27 mouse cellular contexts compared by ENCODE assay signal in genomic region chr8:82983301-82983700, GRCm38 (mm10).
DNase-seq lines count a peak whose midpoint lies in the region; ATAC-seq and TF ChIP-seq lines count a peak whose summit lies in the region.
"Had no signal": no experiment of that assay in that cellular context is flagged by ENCODE, and none has a peak within 500 bp of the region (broad histone marks: within the 10 kb centered on the region; RNA-seq: fewer than 3 reads in every experiment).

No protein-coding gene starts in this region.

- peak overlapping the region; percentile 2; the same call in 1 of the 2 replicates for H3K27ac ChIP-seq in embryonic fibroblast, embryonic 13.5 days (ENCODE audit: insufficient read depth, low read length)
- H3K27ac ChIP-seq in lung, embryonic 16.5 days (ENCODE audit: low read length) = peak overlapping the region; percentile 71
- no peak overlapping the region for H3K27ac ChIP-seq in kidney, embryonic 14.5 days (ENCODE audit: low read depth, low read length)
- no peak overlapping the region for H3K27ac ChIP-seq in hindbrain, embryonic 14.5 days
- H3K27ac ChIP-seq in hindbrain, embryonic 11.5 days (ENCODE audit: low read depth, low read length) = no peak overlapping the region
- H3K27ac ChIP-seq: hindbrain, embryonic 15.5 days; limb, embryonic 10.5 days; limb, embryonic 15.5 days; liver, embryonic 15.5 days; midbrain, embryonic 15.5 days had no signal

- no peaks in the 10 kb centered on the region for H3K36me3 ChIP-seq in lung, embryonic 16.5 days (ENCODE audit: control insufficient read depth, insufficient read depth, low read length)
- no peaks in the 10 kb centered on the region for H3K36me3 ChIP-seq in kidney, embryonic 14.5 days (ENCODE audit: control insufficient read depth, insufficient read depth, low read length)
- H3K36me3 ChIP-seq in hindbrain, embryonic 14.5 days (replicated peaks; ENCODE audit: control insufficient read depth, insufficient read depth) = no peaks in the 10 kb centered on the region
- no peaks in the 10 kb centered on the region for H3K36me3 ChIP-seq in hindbrain, embryonic 11.5 days (ENCODE audit: control insufficient read depth, insufficient read depth, low read length)
- H3K36me3 ChIP-seq: hindbrain, embryonic 15.5 days; limb, embryonic 10.5 days; limb, embryonic 15.5 days; liver, embryonic 15.5 days; midbrain, embryonic 15.5 days had no signal

- H3K9me3 ChIP-seq in lung, embryonic 16.5 days (ENCODE audit: control insufficient read depth, low read length) = no peaks in the 10 kb centered on the region
- H3K9me3 ChIP-seq in kidney, embryonic 14.5 days (ENCODE audit: control insufficient read depth, low read length) = no peaks in the 10 kb centered on the region
- H3K9me3 ChIP-seq in hindbrain, embryonic 14.5 days (ENCODE audit: control insufficient read depth, low read length) = no peaks in the 10 kb centered on the region
- H3K9me3 ChIP-seq in hindbrain, embryonic 11.5 days (ENCODE audit: control insufficient read depth, low read length) = no peaks in the 10 kb centered on the region
- H3K9me3 ChIP-seq: hindbrain, embryonic 15.5 days; limb, embryonic 10.5 days; limb, embryonic 15.5 days; liver, embryonic 15.5 days; midbrain, embryonic 15.5 days had no signal

- H3K4me1 ChIP-seq in embryonic fibroblast, embryonic 13.5 days (ENCODE audit: control insufficient read depth, insufficient read depth, low read length) = peaks cover 12% of the 10 kb centered on the region
- H3K4me1 ChIP-seq in lung, embryonic 16.5 days (replicated peaks; ENCODE audit: control insufficient read depth, insufficient read depth, low read length) = peaks cover 17% of the 10 kb centered on the region
- H3K4me1 ChIP-seq in kidney, embryonic 14.5 days (ENCODE audit: control insufficient read depth, insufficient read depth, low read length) = no peaks in the 10 kb centered on the region
- no peaks in the 10 kb centered on the region for H3K4me1 ChIP-seq in hindbrain, embryonic 14.5 days (replicated peaks; ENCODE audit: control insufficient read depth, insufficient read depth, low read length)
- no peaks in the 10 kb centered on the region for H3K4me1 ChIP-seq in hindbrain, embryonic 11.5 days (replicated peaks; ENCODE audit: control insufficient read depth, insufficient read depth, low read length)
- H3K4me1 ChIP-seq: limb, embryonic 10.5 days; liver, embryonic 15.5 days; midbrain, embryonic 15.5 days had no signal

- TF ChIP-seq POLR2A in embryonic fibroblast, embryonic 13.5 days (IDR thresholded peaks at IDR 0.05; ENCODE audit: low read depth, low read length) = no peak

- no peak overlapping the region for H3K4me3 ChIP-seq in embryonic fibroblast, embryonic 13.5 days (ENCODE audit: insufficient read depth, low read length)
- no peak overlapping the region for H3K4me3 ChIP-seq in lung, embryonic 16.5 days (ENCODE audit: low read length)
- H3K4me3 ChIP-seq in kidney, embryonic 14.5 days (ENCODE audit: low read length) = no peak overlapping the region
- H3K4me3 ChIP-seq in hindbrain, embryonic 14.5 days (replicated peaks; ENCODE audit: low read length) = no peak overlapping the region
- H3K4me3 ChIP-seq in hindbrain, embryonic 11.5 days (ENCODE audit: low read depth, low read length) = no peak overlapping the region
- H3K4me3 ChIP-seq: hindbrain, embryonic 15.5 days; limb, embryonic 10.5 days; limb, embryonic 15.5 days; liver, embryonic 15.5 days; midbrain, embryonic 15.5 days had no signal

- no peak for TF ChIP-seq CTCF in embryonic fibroblast, embryonic 13.5 days (IDR thresholded peaks at IDR 0.05; ENCODE audit: borderline replicate concordance, insufficient read depth, low read length)

- no peak overlapping the region for H3K9ac ChIP-seq in lung, embryonic 16.5 days (ENCODE audit: low read length)
- H3K9ac ChIP-seq in kidney, embryonic 14.5 days (ENCODE audit: low read depth, low read length) = no peak overlapping the region
- no peak overlapping the region for H3K9ac ChIP-seq in hindbrain, embryonic 14.5 days
- no peak overlapping the region for H3K9ac ChIP-seq in hindbrain, embryonic 11.5 days (ENCODE audit: low read depth, low read length)
- H3K9ac ChIP-seq: hindbrain, embryonic 15.5 days; limb, embryonic 15.5 days; liver, embryonic 15.5 days; midbrain, embryonic 15.5 days had no signal

- 22% methylated on average over 5 of the region's 5 CpGs for WGBS in lung, embryonic 16.5 days
- 72% methylated on average over 5 of the region's 5 CpGs for WGBS in kidney, embryonic 14.5 days
- 86% methylated on average over 5 of the region's 5 CpGs for WGBS in hindbrain, embryonic 14.5 days
- WGBS in hindbrain, embryonic 11.5 days = 90% methylated on average over 4 of the region's 5 CpGs

- H3K4me2 ChIP-seq in lung, embryonic 16.5 days (ENCODE audit: low read depth, low read length) = no peak overlapping the region; the same call in 1 of the 2 replicates
- no peak overlapping the region for H3K4me2 ChIP-seq in kidney, embryonic 14.5 days (replicated peaks; ENCODE audit: low read depth, low read length)
- no peak overlapping the region for H3K4me2 ChIP-seq in hindbrain, embryonic 14.5 days (replicated peaks)
- H3K4me2 ChIP-seq in hindbrain, embryonic 11.5 days (replicated peaks; ENCODE audit: low read depth, low read length) = no peak overlapping the region
- H3K4me2 ChIP-seq: heart, embryonic 11.5 days; hindbrain, embryonic 15.5 days; limb, embryonic 15.5 days; liver, embryonic 15.5 days; midbrain, embryonic 15.5 days had no signal

- DNase-seq in NIH3T3 (ENCODE audit: low read depth) = peak; percentile 37
- DNase-seq in lung, postnatal 36 days = peak; percentile 26
- no peak for DNase-seq in hindbrain, embryonic 14.5 days (ENCODE audit: low spot score)
- DNase-seq in hindbrain, embryonic 11.5 days (ENCODE audit: low spot score) = no peak
- DNase-seq: adrenal gland, postnatal 14 days; B cell, adult 2 months; cerebellum, adult 11 months; cerebellum, adult 9-11 months; gastrocnemius, postnatal 14 days; heart, postnatal 36 days; kidney, adult 11 months; kidney, postnatal 4 days; layer of hippocampus, postnatal 36 days; spleen, adult 18-20 months; thymus, adult 2 months; thymus, postnatal 36 days had no signal

- peak; percentile 83 for ATAC-seq in lung, embryonic 16.5 days (ENCODE audit: low read depth)
- no peak for ATAC-seq in kidney, embryonic 14.5 days (ENCODE audit: low FRiP score, low TSS enrichment)
- ATAC-seq in hindbrain, embryonic 14.5 days (ENCODE audit: low FRiP score) = no peak
- ATAC-seq in hindbrain, embryonic 11.5 days (ENCODE audit: low FRiP score) = no peak
- ATAC-seq: forebrain, embryonic 14.5 days; inflammation-experienced regulatory T-cells, adult 6 months; midbrain, embryonic 15.5 days had no signal

- no peaks in the 10 kb centered on the region for H3K27me3 ChIP-seq in lung, embryonic 16.5 days (ENCODE audit: control insufficient read depth, insufficient read depth, low read depth, low read length)
- H3K27me3 ChIP-seq in kidney, embryonic 14.5 days (ENCODE audit: control insufficient read depth, insufficient read depth, low read length) = no peaks in the 10 kb centered on the region
- H3K27me3 ChIP-seq in hindbrain, embryonic 14.5 days (ENCODE audit: control insufficient read depth, insufficient read depth, low read length) = no peaks in the 10 kb centered on the region
- no peaks in the 10 kb centered on the region for H3K27me3 ChIP-seq in hindbrain, embryonic 11.5 days (ENCODE audit: control insufficient read depth, insufficient read depth, low read length)
- H3K27me3 ChIP-seq: hindbrain, embryonic 15.5 days; limb, embryonic 15.5 days; liver, embryonic 15.5 days; midbrain, embryonic 15.5 days had no signal

Comparison
In these comparisons a context has a peak if more than half of its experiments do, and no peak if none do; other contexts are left out.
1. DNase-seq: peak in NIH3T3 (single experiment) and lung, postnatal 36 days (single experiment); none in hindbrain, embryonic 14.5 days (single experiment) and hindbrain, embryonic 11.5 days (single experiment).
2. H3K27ac ChIP-seq: peak in embryonic fibroblast, embryonic 13.5 days (single experiment) and lung, embryonic 16.5 days (single experiment); none in kidney, embryonic 14.5 days (single experiment), hindbrain, embryonic 14.5 days (single experiment) and hindbrain, embryonic 11.5 days (single experiment).